Mouse (Mus musculus) cortical plate, adult 2 months (tissue): ENCODE measurements around the gene B020011L13Rik. TPM values are rescaled to one million over a fixed set of nuclear protein-coding genes. Genes with fewer than 3 reads are reported as not detected.
"Not testable (repeated sequence)": the region's sequence is repeated elsewhere in the genome, so short reads cannot be mapped to it uniquely, and the experiment has no call there.

Source experiments
- H3K27ac ChIP-seq: fragments of 200-500 bp; 2 replicates; pipeline ENCODE4 v1.5.1; 2012; ENCODE audit warnings: low read length, control low read depth, inconsistent platforms; ENCODE audit not compliant: insufficient read depth
- H3K4me1 ChIP-seq: fragments of 200-500 bp; 2 replicates; pipeline ENCODE4 v1.6.1; 2011; ENCODE audit warnings: low read length; ENCODE audit not compliant: control insufficient read depth, insufficient read depth
- H3K4me3 ChIP-seq: fragments of 200-500 bp; 2 replicates; pipeline ENCODE4 v1.5.1; 2011; ENCODE audit warnings: mild to moderate bottlenecking, low read length, control low read depth; ENCODE audit not compliant: insufficient read depth
- polyA plus RNA-seq: library from polyadenylated mRNA; depleted of rRNA; stranded (reverse); fragments of >200 nt; gene quantifications from 2 replicates; pipeline ENCODE4 v1.2.3, GENCODE M21; 2012; rRNA removed

The B020011L13Rik gene
- polyA plus RNA-seq = not detected in 2 replicates

- H3K4me1 ChIP-seq, H3K4me3 ChIP-seq, H3K27ac ChIP-seq: not testable (repeated sequence)
Observed at GRCm38 (mm10) chr1:117780833-117781232, at the start of gene B020011L13Rik. Gene B020011L13Rik, plus strand, starts transcription at chr1:117781133.

GRCm38 (mm10) chr1:117816271-117816670, 35.3 kb downstream of the B020011L13Rik start:
- not testable (repeated sequence) for H3K4me3 ChIP-seq, H3K27ac ChIP-seq, H3K4me1 ChIP-seq

- not testable (repeated sequence) for H3K27ac ChIP-seq, H3K4me3 ChIP-seq, H3K4me1 ChIP-seq
Observed at GRCm38 (mm10) chr1:117829781-117830180, 48.8 kb downstream of the B020011L13Rik start, which contains the start of gene Gm28360. Gene Gm28360, plus strand, starts transcription at chr1:117830081.

- H3K4me1 ChIP-seq, H3K27ac ChIP-seq, H3K4me3 ChIP-seq: not testable (repeated sequence)
Observed at GRCm38 (mm10) chr1:117851718-117852117, 70.8 kb downstream of the B020011L13Rik start.

Other genes starting within 250 kb of the B020011L13Rik start
- not detected in 2 replicates for gene Gm28363, start 84.0 kb upstream of the B020011L13Rik start, polyA plus RNA-seq
- not detected in 2 replicates for gene Gm28360, start 48.9 kb downstream of the B020011L13Rik start, polyA plus RNA-seq
- not detected in 2 replicates for gene Gm28168, start 146.9 kb downstream of the B020011L13Rik start, polyA plus RNA-seq
- not detected in 2 replicates for gene Gm7145, start 184.8 kb downstream of the B020011L13Rik start, polyA plus RNA-seq